Mouse (Mus musculus): ENCODE measurements around the gene Ncapd2. TPM values are rescaled to one million over a fixed set of nuclear protein-coding genes. Genes with fewer than 3 reads are reported as not detected.

Gene Ncapd2
- polyA plus RNA-seq, 1 experiment from 2014 or later, result 135 TPM

- no peak overlapping the region for H3K4me3 ChIP-seq (ENCODE audit: low read length)
- H3K27me3 ChIP-seq (ENCODE audit: control insufficient read depth, insufficient read depth, low read depth, low read length), result no peaks in the 10 kb centered on the region
- peaks cover 94% of the 10 kb centered on the region for H3K36me3 ChIP-seq (ENCODE audit: control insufficient read depth, insufficient read depth, low read length)
- H3K9ac ChIP-seq (ENCODE audit: low read length), result no peak overlapping the region
- WGBS, result 83% methylated on average over 7 of the region's 7 CpGs
- H3K27ac ChIP-seq (ENCODE audit: low read length), result no peak overlapping the region
- no peaks in the 10 kb centered on the region for H3K9me3 ChIP-seq (ENCODE audit: control insufficient read depth, low read length)
- H3K4me1 ChIP-seq (replicated peaks; ENCODE audit: control insufficient read depth, insufficient read depth, low read length), result no peaks in the 10 kb centered on the region
- ATAC-seq (ENCODE audit: low read depth), result no peak
- no peak overlapping the region for H3K4me2 ChIP-seq (ENCODE audit: low read depth, low read length)
These were observed 18.2 kb downstream of the Ncapd2 start for GRCm38 (mm10) chr6:125173256-125173655.

- H3K9ac ChIP-seq (ENCODE audit: low read length), result no peak overlapping the region
- no peak overlapping the region for H3K4me2 ChIP-seq (ENCODE audit: low read depth, low read length)
- H3K9me3 ChIP-seq (ENCODE audit: control insufficient read depth, low read length), result no peaks in the 10 kb centered on the region
- 46% methylated on average over 2 of the region's 2 CpGs for WGBS
- H3K36me3 ChIP-seq (ENCODE audit: control insufficient read depth, insufficient read depth, low read length), result peaks cover 92% of the 10 kb centered on the region
- ATAC-seq (ENCODE audit: low read depth), result no peak
- no peak overlapping the region for H3K4me3 ChIP-seq (ENCODE audit: low read length)
- no peak overlapping the region for H3K27ac ChIP-seq (ENCODE audit: low read length)
- peaks cover 4% of the 10 kb centered on the region for H3K4me1 ChIP-seq (replicated peaks; ENCODE audit: control insufficient read depth, insufficient read depth, low read length)
- H3K27me3 ChIP-seq (ENCODE audit: control insufficient read depth, insufficient read depth, low read depth, low read length), result no peaks in the 10 kb centered on the region
These were observed 19.0 kb downstream of the Ncapd2 start for GRCm38 (mm10) chr6:125172474-125172873.

GRCm38 (mm10) chr6:125170194-125170593, 21.3 kb downstream of the Ncapd2 start:
- no peaks in the 10 kb centered on the region for H3K9me3 ChIP-seq (ENCODE audit: control insufficient read depth, low read length)
- H3K9ac ChIP-seq (ENCODE audit: low read length), result no peak overlapping the region
- H3K4me3 ChIP-seq (ENCODE audit: low read length), result no peak overlapping the region
- H3K27ac ChIP-seq (ENCODE audit: low read length), result no peak overlapping the region
- H3K36me3 ChIP-seq (ENCODE audit: control insufficient read depth, insufficient read depth, low read length), result peaks cover 71% of the 10 kb centered on the region
- no peaks in the 10 kb centered on the region for H3K27me3 ChIP-seq (ENCODE audit: control insufficient read depth, insufficient read depth, low read depth, low read length)
- 73% methylated on average over 6 of the region's 6 CpGs for WGBS
- H3K4me2 ChIP-seq (ENCODE audit: low read depth, low read length), result no peak overlapping the region
- ATAC-seq (ENCODE audit: low read depth), result no peak
- peaks cover 19% of the 10 kb centered on the region for H3K4me1 ChIP-seq (replicated peaks; ENCODE audit: control insufficient read depth, insufficient read depth, low read length)

- 86% methylated on average over 14 of the region's 14 CpGs for WGBS
- Histone ChIP-seq H3K4me1 (replicated peaks; ENCODE audit: control insufficient read depth, insufficient read depth, low read length) (peaks cover 32% of the 10 kb centered on the region), H3K9me3 (ENCODE audit: control insufficient read depth, low read length) (no peaks in the 10 kb centered on the region), H3K4me2 (ENCODE audit: low read depth, low read length) (no peak overlapping the region), H3K36me3 (ENCODE audit: control insufficient read depth, insufficient read depth, low read length) (peaks cover 52% of the 10 kb centered on the region), H3K4me3 (ENCODE audit: low read length) (no peak overlapping the region), H3K27ac (ENCODE audit: low read length) (no peak overlapping the region; the same call in 1 of the 2 replicates), H3K27me3 (ENCODE audit: control insufficient read depth, insufficient read depth, low read depth, low read length) (no peaks in the 10 kb centered on the region), H3K9ac (ENCODE audit: low read length) (no peak overlapping the region)
- no peak for ATAC-seq (ENCODE audit: low read depth)
These were observed 23.4 kb downstream of the Ncapd2 start for GRCm38 (mm10) chr6:125168086-125168485.

GRCm38 (mm10) chr6:125166861-125167650, 24.4 kb downstream of the Ncapd2 start:
- 21% methylated on average over 10 of the region's 10 CpGs for WGBS

GRCm38 (mm10) chr6:125166051-125166751, 25.3 kb downstream of the Ncapd2 start, which contains the start of gene Gapdh:
TSS of gene Gapdh (minus strand) at chr6:125166467.
- peak within 1 kb of the TSS; percentile 85 for H3K4me3 ChIP-seq (ENCODE audit: low read length)
- peak within 1 kb of the TSS; percentile 98 for H3K27ac ChIP-seq (ENCODE audit: low read length)
- peaks cover 38% of the 10 kb centered on the region for H3K36me3 ChIP-seq (ENCODE audit: control insufficient read depth, insufficient read depth, low read length)
- H3K4me2 ChIP-seq (ENCODE audit: low read depth, low read length), result peak within 1 kb of the TSS; percentile 64
- H3K4me1 ChIP-seq (replicated peaks; ENCODE audit: control insufficient read depth, insufficient read depth, low read length), result peaks cover 35% of the 10 kb centered on the region
- WGBS, result 0% methylated on average over 18 of the region's 18 CpGs
- peak; percentile 83 for ATAC-seq (ENCODE audit: low read depth)
- H3K9ac ChIP-seq (ENCODE audit: low read length), result peak within 1 kb of the TSS; percentile 90
- no peaks in the 10 kb centered on the region for H3K9me3 ChIP-seq (ENCODE audit: control insufficient read depth, low read length)
- H3K27me3 ChIP-seq (ENCODE audit: control insufficient read depth, insufficient read depth, low read depth, low read length), result no peaks in the 10 kb centered on the region

More at GRCm38 (mm10) chr6:125166861-125167650, 24.4 kb downstream of the Ncapd2 start:
- Histone ChIP-seq H3K27ac (ENCODE audit: low read length) (peak overlapping the region; percentile 98), H3K4me1 (replicated peaks; ENCODE audit: control insufficient read depth, insufficient read depth, low read length) (peaks cover 32% of the 10 kb centered on the region), H3K36me3 (ENCODE audit: control insufficient read depth, insufficient read depth, low read length) (peaks cover 42% of the 10 kb centered on the region), H3K4me2 (ENCODE audit: low read depth, low read length) (peak overlapping the region; percentile 64), H3K9ac (ENCODE audit: low read length) (peak overlapping the region; percentile 68), H3K4me3 (ENCODE audit: low read length) (peak overlapping the region; percentile 85), H3K27me3 (ENCODE audit: control insufficient read depth, insufficient read depth, low read depth, low read length) (no peaks in the 10 kb centered on the region), H3K9me3 (ENCODE audit: control insufficient read depth, low read length) (no peaks in the 10 kb centered on the region)
- peak; percentile 19 for ATAC-seq (ENCODE audit: low read depth)

- H3K4me3 ChIP-seq (ENCODE audit: low read length), result peak overlapping the region; percentile 85
- H3K9me3 ChIP-seq (ENCODE audit: control insufficient read depth, low read length), result no peaks in the 10 kb centered on the region
- peak; percentile 92 for ATAC-seq (ENCODE audit: low read depth)
- H3K9ac ChIP-seq (ENCODE audit: low read length), result peak overlapping the region; percentile 90
- H3K36me3 ChIP-seq (ENCODE audit: control insufficient read depth, insufficient read depth, low read length), result peaks cover 36% of the 10 kb centered on the region
- H3K4me1 ChIP-seq (replicated peaks; ENCODE audit: control insufficient read depth, insufficient read depth, low read length), result peaks cover 35% of the 10 kb centered on the region
- no peaks in the 10 kb centered on the region for H3K27me3 ChIP-seq (ENCODE audit: control insufficient read depth, insufficient read depth, low read depth, low read length)
- peak overlapping the region; percentile 64 for H3K4me2 ChIP-seq (ENCODE audit: low read depth, low read length)
- peak overlapping the region; percentile 98 for H3K27ac ChIP-seq (ENCODE audit: low read length)
- under 1% methylated on average over 34 of the region's 36 CpGs for WGBS
These were observed 26.1 kb downstream of the Ncapd2 start for GRCm38 (mm10) chr6:125165328-125165891.

- ATAC-seq (ENCODE audit: low read depth), result peak; percentile 6
- WGBS, result under 1% methylated on average over 39 of the region's 39 CpGs
- H3K9me3 ChIP-seq (ENCODE audit: control insufficient read depth, low read length), result no peaks in the 10 kb centered on the region
- peaks cover 34% of the 10 kb centered on the region for H3K36me3 ChIP-seq (ENCODE audit: control insufficient read depth, insufficient read depth, low read length)
- no peaks in the 10 kb centered on the region for H3K27me3 ChIP-seq (ENCODE audit: control insufficient read depth, insufficient read depth, low read depth, low read length)
- peak overlapping the region; percentile 64 for H3K4me2 ChIP-seq (ENCODE audit: low read depth, low read length)
- H3K27ac ChIP-seq (ENCODE audit: low read length), result peak overlapping the region; percentile 89
- H3K4me1 ChIP-seq (replicated peaks; ENCODE audit: control insufficient read depth, insufficient read depth, low read length), result peaks cover 35% of the 10 kb centered on the region
- peak overlapping the region; percentile 85 for H3K4me3 ChIP-seq (ENCODE audit: low read length)
- H3K9ac ChIP-seq (ENCODE audit: low read length), result peak overlapping the region; percentile 90
These were observed 26.7 kb downstream of the Ncapd2 start for GRCm38 (mm10) chr6:125164672-125165327.
